Mouse (Mus musculus): Measurements from ENCODE around the gene Znfx1. TPM values are rescaled to one million over a fixed set of nuclear protein-coding genes. Genes with fewer than 3 reads are reported as not detected.

Znfx1 gene
- polyA plus RNA-seq, 1 experiment, result 46.0 TPM

GRCm38 (mm10) chr2:167039386-167039785, 23.4 kb downstream of the Znfx1 start:
- no peak for TF ChIP-seq CTCF (IDR thresholded peaks at IDR 0.05; ENCODE audit: borderline replicate concordance, control insufficient read depth, extremely low read depth, insufficient read depth, low read length, poor library complexity)
- no peak for TF ChIP-seq POLR2A (IDR thresholded peaks at IDR 0.05; ENCODE audit: control insufficient read depth, extremely low read depth, insufficient read depth, low read length, poor library complexity)

GRCm38 (mm10) chr2:167038716-167039115, 24.1 kb downstream of the Znfx1 start:
- Histone ChIP-seq H3K4me1 (replicated peaks; ENCODE audit: control insufficient read depth, insufficient read depth, low read length) (no peaks in the 10 kb centered on the region), H3K4me3 (ENCODE audit: control insufficient read depth, insufficient read depth, low read length) (no peak overlapping the region), H3K36me3 (ENCODE audit: control insufficient read depth, insufficient read depth, low read length) (peaks cover 81% of the 10 kb centered on the region), H3K27ac (ENCODE audit: control insufficient read depth, insufficient read depth, low read length) (no peak overlapping the region), H3K27me3 (ENCODE audit: control insufficient read depth, insufficient read depth, low read length) (no peaks in the 10 kb centered on the region)
- no peak for DNase-seq
- no peak for TF ChIP-seq CTCF (IDR thresholded peaks at IDR 0.05; ENCODE audit: borderline replicate concordance, control insufficient read depth, extremely low read depth, insufficient read depth, low read length, poor library complexity)
- no peak for TF ChIP-seq POLR2A (IDR thresholded peaks at IDR 0.05; ENCODE audit: control insufficient read depth, extremely low read depth, insufficient read depth, low read length, poor library complexity)
- WGBS, result 93% methylated on average over 7 of the region's 7 CpGs

More at GRCm38 (mm10) chr2:167039386-167039785, 23.4 kb downstream of the Znfx1 start:
- H3K27ac ChIP-seq (ENCODE audit: control insufficient read depth, insufficient read depth, low read length), result no peak overlapping the region
- H3K4me3 ChIP-seq (ENCODE audit: control insufficient read depth, insufficient read depth, low read length), result no peak overlapping the region
- H3K36me3 ChIP-seq (ENCODE audit: control insufficient read depth, insufficient read depth, low read length), result peaks cover 81% of the 10 kb centered on the region
- WGBS, result 92% methylated on average over 8 of the region's 8 CpGs
- no peaks in the 10 kb centered on the region for H3K4me1 ChIP-seq (replicated peaks; ENCODE audit: control insufficient read depth, insufficient read depth, low read length)
- DNase-seq, result no peak
- H3K27me3 ChIP-seq (ENCODE audit: control insufficient read depth, insufficient read depth, low read length), result no peaks in the 10 kb centered on the region

- Histone ChIP-seq H3K27me3 (ENCODE audit: control insufficient read depth, insufficient read depth, low read length) (no peaks in the 10 kb centered on the region), H3K36me3 (ENCODE audit: control insufficient read depth, insufficient read depth, low read length) (peaks cover 82% of the 10 kb centered on the region), H3K4me1 (replicated peaks; ENCODE audit: control insufficient read depth, insufficient read depth, low read length) (no peaks in the 10 kb centered on the region), H3K4me3 (ENCODE audit: control insufficient read depth, insufficient read depth, low read length) (no peak overlapping the region), H3K27ac (ENCODE audit: control insufficient read depth, insufficient read depth, low read length) (no peak overlapping the region)
- no peak for TF ChIP-seq POLR2A (IDR thresholded peaks at IDR 0.05; ENCODE audit: control insufficient read depth, extremely low read depth, insufficient read depth, low read length, poor library complexity)
- no peak for TF ChIP-seq CTCF (IDR thresholded peaks at IDR 0.05; ENCODE audit: borderline replicate concordance, control insufficient read depth, extremely low read depth, insufficient read depth, low read length, poor library complexity)
- 90% methylated on average over 6 of the region's 6 CpGs for WGBS
- no peak for DNase-seq
Measured at GRCm38 (mm10) chr2:167038297-167038696, 24.5 kb downstream of the Znfx1 start.

GRCm38 (mm10) chr2:167037710-167038109, 25.1 kb downstream of the Znfx1 start:
- TF ChIP-seq POLR2A (IDR thresholded peaks at IDR 0.05; ENCODE audit: control insufficient read depth, extremely low read depth, insufficient read depth, low read length, poor library complexity) (no peak), CTCF (IDR thresholded peaks at IDR 0.05; ENCODE audit: borderline replicate concordance, control insufficient read depth, extremely low read depth, insufficient read depth, low read length, poor library complexity) (no peak)
- Histone ChIP-seq H3K27me3 (ENCODE audit: control insufficient read depth, insufficient read depth, low read length) (no peaks in the 10 kb centered on the region), H3K4me1 (replicated peaks; ENCODE audit: control insufficient read depth, insufficient read depth, low read length) (no peaks in the 10 kb centered on the region), H3K27ac (ENCODE audit: control insufficient read depth, insufficient read depth, low read length) (no peak overlapping the region), H3K36me3 (ENCODE audit: control insufficient read depth, insufficient read depth, low read length) (peaks cover 84% of the 10 kb centered on the region), H3K4me3 (ENCODE audit: control insufficient read depth, insufficient read depth, low read length) (no peak overlapping the region)
- no peak for DNase-seq
- WGBS, result 98% methylated on average over 12 of the region's 12 CpGs

GRCm38 (mm10) chr2:167030507-167030906, 32.3 kb downstream of the Znfx1 start:
- H3K27ac ChIP-seq (ENCODE audit: control insufficient read depth, insufficient read depth, low read length), result no peak overlapping the region
- no peak for TF ChIP-seq CTCF (IDR thresholded peaks at IDR 0.05; ENCODE audit: borderline replicate concordance, control insufficient read depth, extremely low read depth, insufficient read depth, low read length, poor library complexity)
- no peak for TF ChIP-seq POLR2A (IDR thresholded peaks at IDR 0.05; ENCODE audit: control insufficient read depth, extremely low read depth, insufficient read depth, low read length, poor library complexity)
- H3K36me3 ChIP-seq (ENCODE audit: control insufficient read depth, insufficient read depth, low read length), result peaks cover 67% of the 10 kb centered on the region
- H3K4me3 ChIP-seq (ENCODE audit: control insufficient read depth, insufficient read depth, low read length), result no peak overlapping the region
- no peaks in the 10 kb centered on the region for H3K27me3 ChIP-seq (ENCODE audit: control insufficient read depth, insufficient read depth, low read length)
- 95% methylated on average over 4 of the region's 4 CpGs for WGBS
- DNase-seq, result no peak
- H3K4me1 ChIP-seq (replicated peaks; ENCODE audit: control insufficient read depth, insufficient read depth, low read length), result no peaks in the 10 kb centered on the region

GRCm38 (mm10) chr2:167028553-167028952, 34.3 kb downstream of the Znfx1 start:
- H3K36me3 ChIP-seq (ENCODE audit: control insufficient read depth, insufficient read depth, low read length), result peaks cover 62% of the 10 kb centered on the region
- TF ChIP-seq POLR2A (IDR thresholded peaks at IDR 0.05; ENCODE audit: control insufficient read depth, extremely low read depth, insufficient read depth, low read length, poor library complexity) (no peak), CTCF (IDR thresholded peaks at IDR 0.05; ENCODE audit: borderline replicate concordance, control insufficient read depth, extremely low read depth, insufficient read depth, low read length, poor library complexity) (no peak)

GRCm38 (mm10) chr2:167019396-167019795, 43.4 kb downstream of the Znfx1 start:
- peaks cover 11% of the 10 kb centered on the region for H3K4me1 ChIP-seq (replicated peaks; ENCODE audit: control insufficient read depth, insufficient read depth, low read length)
- peaks cover 42% of the 10 kb centered on the region for H3K36me3 ChIP-seq (ENCODE audit: control insufficient read depth, insufficient read depth, low read length)
- H3K27ac ChIP-seq (ENCODE audit: control insufficient read depth, insufficient read depth, low read length), result no peak overlapping the region
- TF ChIP-seq POLR2A (IDR thresholded peaks at IDR 0.05; ENCODE audit: control insufficient read depth, extremely low read depth, insufficient read depth, low read length, poor library complexity) (no peak), CTCF (IDR thresholded peaks at IDR 0.05; ENCODE audit: borderline replicate concordance, control insufficient read depth, extremely low read depth, insufficient read depth, low read length, poor library complexity) (no peak)
- whole genome bisulfite sequencing, result 95% methylated on average over 10 of the region's 10 CpGs
- no peak overlapping the region for H3K4me3 ChIP-seq (ENCODE audit: control insufficient read depth, insufficient read depth, low read length)
- no peak for DNase-seq
- H3K27me3 ChIP-seq (ENCODE audit: control insufficient read depth, insufficient read depth, low read length), result no peaks in the 10 kb centered on the region

More at GRCm38 (mm10) chr2:167028553-167028952, 34.3 kb downstream of the Znfx1 start:
- Histone ChIP-seq H3K4me1 (replicated peaks; ENCODE audit: control insufficient read depth, insufficient read depth, low read length) (no peaks in the 10 kb centered on the region), H3K27ac (ENCODE audit: control insufficient read depth, insufficient read depth, low read length) (no peak overlapping the region), H3K4me3 (ENCODE audit: control insufficient read depth, insufficient read depth, low read length) (no peak overlapping the region), H3K27me3 (ENCODE audit: control insufficient read depth, insufficient read depth, low read length) (no peaks in the 10 kb centered on the region)
- WGBS, result 97% methylated on average over 7 of the region's 7 CpGs
- DNase-seq, result no peak

All from thymus, adult 2 months (tissue).